ENCODE assay signal across 8 mouse cellular contexts in genomic region chr7:128237927-128238778, GRCm38 (mm10). TPM values are rescaled to one million over a fixed set of nuclear protein-coding genes. Genes with fewer than 3 reads are reported as not detected.
A peak's percentile ranks its signal among the peaks of the same experiment; 100 is the strongest.
DNase-seq lines count a peak whose midpoint lies in the region; ATAC-seq lines count a peak whose summit lies in the region.

Gene 9130023H24Rik, minus strand, starts transcription at chr7:128238031.

- H3K27me3 ChIP-seq in hindbrain, embryonic 16.5 days (replicated peaks; ENCODE audit: control insufficient read depth, insufficient read depth, low read length): no peaks in the 10 kb centered on the region

- H3K4me3 ChIP-seq in hindbrain, embryonic 16.5 days (ENCODE audit: low read length): peak within 1 kb of the TSS; percentile 78
- H3K4me3 ChIP-seq in macrophage (ENCODE audit: inconsistent target): peak within 1 kb of the TSS; percentile 91

- ATAC-seq in hindbrain, embryonic 16.5 days: peak; percentile 94

- peak within 1 kb of the TSS; percentile 99 for H3K27ac ChIP-seq in hindbrain, embryonic 16.5 days (ENCODE audit: low read depth, low read length)
- peak within 1 kb of the TSS; percentile 99 for H3K27ac ChIP-seq in macrophage

- H3K4me1 ChIP-seq in hindbrain, embryonic 16.5 days (ENCODE audit: control insufficient read depth, insufficient read depth, low read depth, low read length): peaks cover 24% of the 10 kb centered on the region

- H3K36me3 ChIP-seq in hindbrain, embryonic 16.5 days (ENCODE audit: control insufficient read depth, insufficient read depth, low read length): peaks cover 13% of the 10 kb centered on the region; the same call in 1 of the 2 replicates
- peaks cover 41% of the 10 kb centered on the region for H3K36me3 ChIP-seq in macrophage (ENCODE audit: inconsistent target)

- no peaks in the 10 kb centered on the region for H3K9me3 ChIP-seq in hindbrain, embryonic 16.5 days (ENCODE audit: control insufficient read depth, low read length)

- peaks cover 34% of the 10 kb centered on the region for H3K79me2 ChIP-seq in macrophage (ENCODE audit: inconsistent target)

- peak within 1 kb of the TSS; percentile 91 for H3K4me2 ChIP-seq in hindbrain, embryonic 16.5 days (ENCODE audit: low read length)

- WGBS in hindbrain, embryonic 16.5 days: under 1% methylated on average over 65 of the region's 72 CpGs
- WGBS in macrophage (ENCODE audit: missing documents): under 1% methylated on average over 70 of the region's 72 CpGs

- peak within 1 kb of the TSS; percentile 91 for H3K9ac ChIP-seq in hindbrain, embryonic 16.5 days (ENCODE audit: low read depth, low read length)

- DNase-seq in WW6 (ENCODE audit: low read depth, low spot score): peak; percentile 97
- DNase-seq in cerebellum, postnatal 4 days (ENCODE audit: low spot score in 2 of 2): peak; percentile 99
- DNase-seq in gastrocnemius, adult 18-20 months (ENCODE audit: low spot score): peak; percentile 100
- peak; percentile 100 for DNase-seq in left cerebral cortex, adult 18-20 months (ENCODE audit: low spot score in 2 of 2)
- peak; percentile 100 for DNase-seq in right cerebral cortex, adult 18-20 months
- peak; percentile 99 for DNase-seq in urinary bladder, postnatal 10 days (ENCODE audit: low spot score)

RNA-seq across cellular contexts. Expression of gene 9130023H24Rik, which starts in this region (rescaled TPM):
- total RNA-seq in gastrocnemius, adult 18-20 months (2021): 1 to 10 TPM; 1.6 to 1.7 TPM
- polyA plus RNA-seq in hindbrain, embryonic 16.5 days (2015; fragmentation: Nextera tagmentation; extraction: Ambion mirVana): 6.3 and 7.9 TPM in 2 replicates
- total RNA-seq in left cerebral cortex, adult 18-20 months (2021): 1 to 10 TPM; 2.9 to 3.6 TPM
- total RNA-seq in macrophage (2018; cell fraction: chromatin; rRNA removed): 10 to 100 TPM in 12 of 26 experiments, 1 to 10 TPM in 14; 2.8 to 25.3 (median 9.7) TPM
- 10 to 100 TPM in 7 of 26 experiments, 1 to 10 TPM in 19; 3.1 to 12.8 (median 8.6) TPM for total RNA-seq in macrophage (2018; cell fraction: cytosol; rRNA removed)
- total RNA-seq in macrophage (2018; cell fraction: nucleus; rRNA removed): 10 to 100 TPM in 18 of 26 experiments, 1 to 10 TPM in 8; 3.7 to 35.3 (median 14.8) TPM
- polyA plus RNA-seq in macrophage (2018): 5.0 to 5.9 TPM (median 5.6 TPM) in 3 replicates

Comparison
In these comparisons a context has a peak if more than half of its experiments do, and no peak if none do; other contexts are left out.
1. Peak in every context shown above with its lines: DNase-seq, ATAC-seq, H3K4me3 ChIP-seq and H3K27ac ChIP-seq.